Mouse (Mus musculus): Measurements from ENCODE around the gene Gm136. TPM values are rescaled to one million over a fixed set of nuclear protein-coding genes. Genes with fewer than 3 reads are reported as not detected.
"Not testable (repeated sequence)": the region's sequence is repeated elsewhere in the genome, so short reads cannot be mapped to it uniquely, and the experiment has no call there.

The Gm136 gene
- polyA plus RNA-seq, 1 experiment from 2014 or later: not detected

DNA sequence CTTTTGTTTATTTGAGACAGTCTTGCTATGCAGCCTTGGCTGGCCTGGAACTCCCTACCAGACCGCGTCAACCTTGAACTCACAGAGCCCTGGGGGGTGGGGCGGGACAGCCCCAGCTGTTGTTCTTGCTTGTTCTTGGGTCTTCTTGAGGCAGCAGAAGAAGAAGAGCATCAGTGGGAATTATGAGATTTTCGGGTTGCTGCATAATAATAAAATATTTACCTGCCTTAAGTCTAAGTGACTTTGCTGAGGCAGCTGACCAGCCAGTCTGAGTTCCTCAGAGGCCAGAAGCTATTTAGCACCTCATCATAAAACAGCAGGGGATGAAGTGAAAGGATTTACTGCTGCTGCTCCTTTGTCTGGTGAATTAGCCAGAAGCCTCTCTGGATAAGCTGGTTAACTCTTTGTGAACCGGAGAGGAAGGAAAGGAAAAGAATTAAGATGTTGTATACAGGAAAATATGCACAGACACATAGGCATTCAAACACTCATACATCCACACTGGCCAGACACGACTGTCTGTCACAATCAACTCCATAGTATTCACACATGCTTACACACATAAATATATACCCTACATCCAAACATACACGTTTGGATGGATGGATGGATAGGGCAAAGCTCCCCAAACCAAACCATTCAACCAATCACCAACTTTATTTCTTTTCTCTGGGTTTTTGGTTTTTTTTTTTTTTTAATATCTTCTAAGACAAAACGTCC lies 15.7 kb upstream of the Gm136 start:
- WGBS: 24% methylated on average over 8 of the region's 8 CpGs
- H3K4me3 ChIP-seq: no peak overlapping the region
- peaks cover under 1% of the 10 kb centered on the region; the same call in 1 of the 2 replicates for H3K4me1 ChIP-seq
- H3K4me2 ChIP-seq: no peak overlapping the region
- H3K27ac ChIP-seq (replicated peaks): no peak overlapping the region
- no peaks in the 10 kb centered on the region for H3K27me3 ChIP-seq (replicated peaks)
- peaks cover 36% of the 10 kb centered on the region for H3K36me3 ChIP-seq
- H3K9ac ChIP-seq: no peak overlapping the region
- H3K9me3 ChIP-seq: no peaks in the 10 kb centered on the region
- ATAC-seq (ENCODE audit: extremely low read depth, insufficient number of reproducible peaks, low FRiP score, low TSS enrichment): no peak

DNA sequence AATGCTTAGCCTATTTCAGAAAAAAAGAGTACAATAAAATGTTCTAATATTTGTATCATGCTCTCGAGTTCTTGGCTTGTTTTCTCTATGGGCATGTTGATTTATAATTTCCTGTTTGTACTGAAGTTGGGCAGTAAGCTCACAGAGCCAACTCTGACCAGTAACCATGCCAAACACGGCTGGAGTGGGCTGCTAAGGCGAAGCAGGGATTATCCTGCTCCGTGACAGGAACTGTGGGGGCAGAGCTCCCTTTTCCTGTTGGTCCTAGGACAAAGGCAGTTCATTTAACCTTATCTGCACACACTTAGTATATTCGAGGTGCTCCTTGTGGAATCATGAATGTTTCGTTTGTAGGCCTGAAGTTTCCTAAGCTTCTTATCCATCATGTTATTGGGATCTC lies 6.8 kb downstream of the Gm136 start:
- Histone ChIP-seq H3K4me2 (no peak overlapping the region), H3K9me3 (no peaks in the 10 kb centered on the region), H3K4me1 (no peaks in the 10 kb centered on the region), H3K4me3 (no peak overlapping the region), H3K27ac (replicated peaks) (0 out of 2 replicates have a peak overlapping the region, but pooled peaks have one; percentile 39), H3K27me3 (replicated peaks) (no peaks in the 10 kb centered on the region), H3K9ac (no peak overlapping the region), H3K36me3 (no peaks in the 10 kb centered on the region)
- ATAC-seq (ENCODE audit: extremely low read depth, insufficient number of reproducible peaks, low FRiP score, low TSS enrichment): no peak
- WGBS: 42% methylated on average over 6 of the region's 6 CpGs

DNA sequence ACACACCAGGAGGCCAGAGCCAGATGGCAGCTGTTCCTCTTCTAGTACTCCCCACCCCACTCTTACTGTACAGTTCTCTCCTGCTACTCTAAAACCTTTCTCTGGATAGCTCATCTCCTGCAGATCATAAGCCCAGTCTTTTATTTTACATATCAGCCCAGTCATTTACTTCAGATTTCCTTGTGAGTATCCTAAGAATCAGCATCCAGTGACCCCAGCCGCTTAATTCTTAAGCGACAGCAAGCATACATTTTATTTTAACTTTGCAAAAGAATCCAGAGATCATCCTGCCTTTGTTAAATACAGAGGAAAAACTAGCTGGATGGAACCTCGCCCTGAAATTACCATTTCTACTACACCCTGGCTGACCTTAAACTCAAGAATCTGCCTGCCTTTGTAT lies 21.6 kb downstream of the Gm136 start:
- 0 out of 2 replicates have a peak, but pooled peaks cover 5% of the 10 kb centered on the region for H3K4me1 ChIP-seq
- no peak overlapping the region for H3K4me2 ChIP-seq
- H3K27ac ChIP-seq (replicated peaks): no peak overlapping the region
- H3K27me3 ChIP-seq (replicated peaks): no peaks in the 10 kb centered on the region
- no peaks in the 10 kb centered on the region for H3K36me3 ChIP-seq
- no peaks in the 10 kb centered on the region for H3K9me3 ChIP-seq
- no peak overlapping the region for H3K9ac ChIP-seq
- no peak for ATAC-seq (ENCODE audit: extremely low read depth, insufficient number of reproducible peaks, low FRiP score, low TSS enrichment)
- H3K4me3 ChIP-seq: no peak overlapping the region
- WGBS: 62% methylated on average over 3 of the region's 3 CpGs

DNA sequence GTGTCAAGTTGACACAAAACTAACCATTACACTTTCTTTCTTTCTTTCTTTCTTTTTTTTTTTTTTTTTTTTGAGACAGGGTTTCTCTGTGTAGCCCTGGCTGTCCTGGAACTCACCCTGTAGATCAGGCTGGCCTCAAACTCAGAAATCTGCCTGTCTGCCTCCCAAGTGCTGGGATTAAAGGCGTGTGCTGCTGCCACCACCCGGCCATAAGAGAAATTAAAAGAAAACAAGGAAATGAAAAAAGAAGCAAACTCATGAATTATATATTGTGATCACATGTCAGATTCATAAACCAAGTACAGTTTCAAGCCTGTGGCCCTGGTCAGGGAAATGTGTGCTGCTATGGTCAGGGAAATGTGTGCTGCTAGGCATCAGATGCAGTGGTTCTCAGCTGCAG lies 22.6 kb downstream of the Gm136 start:
- H3K4me2 ChIP-seq; ATAC-seq (ENCODE audit: extremely low read depth, insufficient number of reproducible peaks, low FRiP score, low TSS enrichment); H3K4me1 ChIP-seq; H3K4me3 ChIP-seq; H3K36me3 ChIP-seq; H3K9ac ChIP-seq; H3K27me3 ChIP-seq (replicated peaks); H3K27ac ChIP-seq (replicated peaks); H3K9me3 ChIP-seq: not testable (repeated sequence)
- 21% methylated on average over 2 of the region's 2 CpGs for WGBS

DNA sequence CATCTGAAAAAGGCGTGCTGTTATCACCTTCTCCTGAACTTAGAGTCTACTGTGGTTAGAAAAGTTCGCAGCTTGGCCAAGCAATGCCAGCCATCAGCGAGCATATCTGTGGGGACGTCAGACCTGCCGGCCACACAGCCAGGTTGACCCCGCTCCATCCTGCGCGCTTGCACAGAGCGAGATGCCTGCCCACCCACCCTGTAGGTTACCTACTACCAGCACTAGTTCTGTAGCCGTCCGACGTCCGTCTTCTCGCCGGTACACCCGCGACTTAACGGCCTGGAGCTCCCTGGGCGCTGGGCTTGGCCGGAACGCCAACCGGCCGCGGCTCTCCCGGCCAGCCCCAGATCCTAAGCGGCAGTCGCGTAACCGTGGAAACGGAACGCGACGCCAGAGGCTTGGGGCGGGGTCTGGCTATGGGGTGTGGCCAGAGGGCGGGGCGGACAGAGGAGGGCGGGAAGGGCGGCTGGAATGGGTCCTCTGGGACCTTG lies 26.2 kb downstream of the Gm136 start, which contains the start of gene Cfap206:
TSS of gene Cfap206 (minus strand) at position 356 of the 491 bp plus-strand sequence.
- peak; percentile 70 for ATAC-seq (ENCODE audit: extremely low read depth, insufficient number of reproducible peaks, low FRiP score, low TSS enrichment)
- 1% methylated on average over 38 of the region's 38 CpGs for WGBS
- Histone ChIP-seq H3K27ac (replicated peaks) (no peak within 1 kb of the TSS), H3K9ac (peak within 1 kb of the TSS; percentile 76), H3K36me3 (no peaks in the 10 kb centered on the region), H3K4me2 (peak within 1 kb of the TSS; percentile 86), H3K27me3 (replicated peaks) (no peaks in the 10 kb centered on the region), H3K4me1 (0 out of 2 replicates have a peak, but pooled peaks cover 5% of the 10 kb centered on the region), H3K9me3 (no peaks in the 10 kb centered on the region), H3K4me3 (peak within 1 kb of the TSS; percentile 63)

DNA sequence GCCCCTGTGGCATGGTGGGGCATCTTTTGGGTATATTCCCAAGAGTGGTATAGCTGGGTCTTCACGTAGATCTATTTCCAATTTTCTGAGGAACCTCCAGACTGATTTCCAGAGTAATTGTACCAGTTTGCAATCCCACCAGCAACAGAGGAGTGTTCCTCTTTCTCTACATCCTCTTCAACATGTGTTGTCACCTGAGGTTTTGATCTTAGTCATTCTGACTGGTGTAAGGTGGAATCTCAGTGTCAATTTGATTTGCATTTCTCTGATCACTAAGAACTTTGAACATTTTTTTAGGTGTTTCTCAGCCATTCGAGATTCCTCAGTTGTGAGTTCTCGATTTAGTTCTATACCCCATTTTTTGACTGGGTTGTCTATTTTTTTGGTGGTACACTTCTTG lies 30.4 kb downstream of the Gm136 start:
- not testable (repeated sequence) for H3K36me3 ChIP-seq; H3K9ac ChIP-seq; H3K9me3 ChIP-seq; ATAC-seq (ENCODE audit: extremely low read depth, insufficient number of reproducible peaks, low FRiP score, low TSS enrichment); H3K4me2 ChIP-seq; H3K27ac ChIP-seq (replicated peaks); H3K27me3 ChIP-seq (replicated peaks); H3K4me3 ChIP-seq; H3K4me1 ChIP-seq
- 73% methylated on average over 3 of the region's 3 CpGs for WGBS

DNA sequence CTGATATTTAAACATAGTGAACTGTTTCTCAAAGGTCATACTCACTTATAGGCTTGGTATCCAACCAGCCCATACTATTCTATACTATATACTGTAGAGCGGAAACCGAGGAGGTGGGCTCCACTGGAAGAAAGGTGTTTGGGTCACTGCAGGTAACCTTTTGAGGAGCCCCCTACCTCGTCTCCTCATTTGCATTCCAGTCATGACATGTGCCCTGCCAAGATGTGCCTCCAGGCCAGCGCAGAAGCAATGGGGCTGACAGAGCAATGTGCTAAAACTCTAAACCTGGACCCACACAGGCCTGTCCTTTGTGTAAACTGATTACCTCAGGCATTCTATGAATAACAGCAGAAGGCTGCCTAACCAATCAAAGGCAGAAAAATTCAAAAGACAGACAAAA lies 31.8 kb downstream of the Gm136 start:
- no peak for ATAC-seq (ENCODE audit: extremely low read depth, insufficient number of reproducible peaks, low FRiP score, low TSS enrichment)
- whole genome bisulfite sequencing: 65% methylated on average over 4 of the region's 4 CpGs
- H3K27ac ChIP-seq (replicated peaks): no peak overlapping the region
- no peak overlapping the region for H3K4me2 ChIP-seq
- H3K36me3 ChIP-seq: no peaks in the 10 kb centered on the region
- no peaks in the 10 kb centered on the region for H3K27me3 ChIP-seq (replicated peaks)
- no peak overlapping the region for H3K9ac ChIP-seq
- H3K4me1 ChIP-seq: no peaks in the 10 kb centered on the region
- H3K9me3 ChIP-seq: peaks cover 10% of the 10 kb centered on the region; the same call in 1 of the 2 replicates
- H3K4me3 ChIP-seq: no peak overlapping the region

DNA sequence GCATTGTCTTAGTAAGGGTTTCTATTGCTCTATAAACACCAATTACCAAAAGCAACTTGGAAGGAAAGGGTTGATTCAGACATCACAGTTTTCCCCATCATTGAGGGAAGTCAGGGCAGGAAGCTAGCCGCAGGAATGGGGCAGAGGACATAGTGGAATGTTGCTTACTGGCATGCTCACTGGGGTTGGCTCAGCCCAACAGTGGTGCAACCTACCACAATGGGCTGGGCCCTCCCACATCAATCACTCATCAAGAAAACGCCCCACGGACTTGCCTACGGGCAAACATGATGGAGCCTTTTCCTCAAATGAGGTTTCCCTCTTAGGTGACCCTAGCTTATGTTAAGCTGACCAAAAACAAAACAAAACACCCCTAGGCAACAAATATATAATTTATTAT lies 32.9 kb downstream of the Gm136 start:
- Histone ChIP-seq H3K27ac (replicated peaks) (no peak overlapping the region), H3K36me3 (no peaks in the 10 kb centered on the region), H3K4me3 (no peak overlapping the region), H3K27me3 (replicated peaks) (no peaks in the 10 kb centered on the region), H3K9ac (no peak overlapping the region), H3K9me3 (peaks cover 16% of the 10 kb centered on the region), H3K4me1 (no peaks in the 10 kb centered on the region), H3K4me2 (no peak overlapping the region)
- ATAC-seq (ENCODE audit: extremely low read depth, insufficient number of reproducible peaks, low FRiP score, low TSS enrichment): no peak
- WGBS: 67% methylated on average over 4 of the region's 4 CpGs

DNA sequence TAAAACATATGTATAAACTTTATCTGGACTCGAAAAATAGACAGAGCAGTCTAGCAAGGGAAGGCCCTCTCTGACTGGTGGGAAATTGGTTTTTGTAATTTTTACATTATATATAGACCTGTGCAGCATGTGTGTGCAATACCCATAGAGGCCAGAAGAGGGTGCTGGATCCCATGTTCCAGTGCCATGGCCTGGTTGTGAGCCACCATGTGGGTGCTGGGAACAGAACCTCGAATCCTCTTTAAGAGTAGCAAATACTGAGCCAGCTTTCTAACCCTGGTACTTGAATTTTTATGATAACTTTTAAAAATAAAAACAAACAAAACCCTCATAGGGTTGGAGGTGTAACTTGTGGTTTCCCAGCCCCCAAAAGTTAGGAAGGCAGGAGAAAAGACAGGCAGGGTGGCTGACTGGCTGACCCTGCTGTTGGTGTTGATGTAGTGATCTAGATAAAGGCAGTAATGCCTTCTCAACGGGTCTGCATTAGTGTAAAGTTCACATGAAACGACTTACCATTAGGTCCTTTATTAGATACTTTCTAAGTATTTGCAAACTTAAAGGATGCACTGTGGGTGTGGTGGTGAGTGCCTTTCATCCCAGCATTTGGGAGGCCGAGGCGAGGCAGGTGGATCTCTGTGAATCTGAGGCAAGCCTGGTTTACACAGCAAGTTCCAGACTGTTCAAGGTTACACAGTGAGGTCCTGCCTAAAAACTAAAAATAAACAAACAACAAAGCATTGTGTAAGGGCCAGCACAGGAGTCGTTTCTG lies 35.8 kb downstream of the Gm136 start:
- H3K4me1 ChIP-seq: no peaks in the 10 kb centered on the region
- H3K4me2 ChIP-seq: no peak overlapping the region
- no peak overlapping the region for H3K4me3 ChIP-seq
- no peaks in the 10 kb centered on the region for H3K27me3 ChIP-seq (replicated peaks)
- H3K9ac ChIP-seq: no peak overlapping the region
- H3K36me3 ChIP-seq: no peaks in the 10 kb centered on the region
- no peak overlapping the region for H3K27ac ChIP-seq (replicated peaks)
- 77% methylated on average over 7 of the region's 7 CpGs for WGBS
- no peak for ATAC-seq (ENCODE audit: extremely low read depth, insufficient number of reproducible peaks, low FRiP score, low TSS enrichment)
- peaks cover 16% of the 10 kb centered on the region for H3K9me3 ChIP-seq

DNA sequence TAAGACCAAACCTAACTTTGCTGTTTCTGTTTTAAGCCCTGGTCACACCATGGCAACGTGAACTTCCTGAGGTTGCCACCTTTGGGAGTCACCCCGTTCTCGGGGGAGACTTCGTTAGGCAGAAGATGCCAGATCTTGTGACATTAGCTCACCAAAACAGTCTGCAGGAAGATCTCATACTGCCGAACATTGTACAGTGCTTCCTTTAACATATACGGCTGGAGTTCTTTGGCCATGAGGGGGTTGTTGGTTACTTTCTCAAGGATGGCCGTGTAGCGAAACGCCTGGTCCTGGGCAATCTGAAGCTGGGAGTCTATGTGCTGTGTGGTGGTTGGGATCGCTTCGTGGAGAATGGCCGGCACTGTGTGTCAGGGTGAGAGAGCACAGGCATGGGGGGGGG lies 36.6 kb downstream of the Gm136 start:
- no peak overlapping the region for H3K9ac ChIP-seq
- H3K4me1 ChIP-seq: no peaks in the 10 kb centered on the region
- no peak overlapping the region for H3K4me2 ChIP-seq
- H3K9me3 ChIP-seq: peaks cover 16% of the 10 kb centered on the region
- no peak overlapping the region for H3K27ac ChIP-seq (replicated peaks)
- H3K27me3 ChIP-seq (replicated peaks): no peaks in the 10 kb centered on the region
- no peak for ATAC-seq (ENCODE audit: extremely low read depth, insufficient number of reproducible peaks, low FRiP score, low TSS enrichment)
- no peaks in the 10 kb centered on the region for H3K36me3 ChIP-seq
- WGBS: 91% methylated on average over 12 of the region's 12 CpGs
- H3K4me3 ChIP-seq: no peak overlapping the region

DNA sequence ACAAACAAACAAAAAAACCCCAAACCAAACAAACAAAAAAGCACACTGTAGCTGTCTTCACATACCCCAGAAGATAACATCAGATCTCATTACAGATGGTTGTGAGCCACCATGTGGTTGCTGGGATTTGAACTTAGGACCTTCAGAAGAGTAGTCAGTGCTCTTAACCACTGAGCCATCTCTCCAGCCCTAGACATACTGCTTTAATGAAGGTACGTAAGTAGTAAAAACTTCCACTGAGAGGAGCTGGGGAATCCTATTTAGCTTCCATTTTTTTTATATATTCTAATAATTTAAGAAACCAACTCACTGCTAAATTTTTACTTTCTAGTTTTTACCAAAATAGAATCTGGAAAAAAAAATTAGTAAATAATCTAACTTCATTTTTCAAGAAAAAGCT lies 41.0 kb downstream of the Gm136 start:
- ATAC-seq (ENCODE audit: extremely low read depth, insufficient number of reproducible peaks, low FRiP score, low TSS enrichment): no peak

More for the DNA sequence above, 41.0 kb downstream of the Gm136 start:
- Histone ChIP-seq H3K9me3 (peaks cover 19% of the 10 kb centered on the region), H3K4me2 (no peak overlapping the region), H3K4me1 (no peaks in the 10 kb centered on the region), H3K4me3 (no peak overlapping the region), H3K36me3 (no peaks in the 10 kb centered on the region), H3K27me3 (replicated peaks) (no peaks in the 10 kb centered on the region), H3K9ac (no peak overlapping the region), H3K27ac (replicated peaks) (no peak overlapping the region)
- WGBS: 81% methylated on average over 1 of the region's 1 CpGs
